Mouse (Mus musculus): Measurements from ENCODE around the gene Med16.

DNA sequence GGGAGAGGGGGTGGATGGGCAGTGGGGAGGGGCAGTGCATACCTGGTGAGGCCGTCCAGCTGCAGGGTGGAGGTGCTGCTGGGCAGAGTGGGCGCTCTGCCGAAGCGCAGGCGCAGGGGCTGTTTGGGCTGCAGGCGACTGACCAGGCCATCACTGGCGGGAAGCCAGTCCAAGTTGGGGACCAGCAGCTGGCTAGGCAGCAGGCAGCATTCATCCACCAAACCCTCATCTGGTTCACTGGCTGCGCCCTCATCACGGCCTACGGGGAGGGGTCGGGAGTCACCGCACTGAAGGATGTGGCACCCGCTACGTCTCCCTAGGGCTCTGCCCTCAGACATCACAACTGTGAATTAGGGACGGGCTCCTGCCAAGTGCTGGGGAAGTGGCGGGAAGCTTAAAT lies 12.4 kb downstream of the Med16 start:
- TF ChIP-seq CTCF (IDR thresholded peaks at IDR 0.05; ENCODE audit: borderline replicate concordance, extremely low read depth, insufficient read depth, insufficient read length) (no peak), POLR2A (IDR thresholded peaks at IDR 0.05; ENCODE audit: borderline replicate concordance, extremely low read depth, insufficient read depth, insufficient read length, poor library complexity, severe bottlenecking) (no peak)
